Mouse (Mus musculus): ENCODE results near the gene Sucnr1. TPM values are rescaled to one million over a fixed set of nuclear protein-coding genes. Genes with fewer than 3 reads are reported as not detected.

The Sucnr1 gene
- polyA plus RNA-seq, 1 experiment, result not detected

GRCm38 (mm10) chr3:60135801-60136200 lies 54.1 kb downstream of the Sucnr1 start:
- H3K4me2 ChIP-seq (ENCODE audit: low read depth), result peak overlapping the region; percentile 44
- no peak overlapping the region for H3K4me3 ChIP-seq
- no peaks in the 10 kb centered on the region for H3K79me2 ChIP-seq (ENCODE audit: control insufficient read depth, insufficient read depth)
- H3ac ChIP-seq (ENCODE audit: control insufficient read depth, insufficient read length), result no peak overlapping the region
- no peaks in the 10 kb centered on the region for H3K36me3 ChIP-seq (ENCODE audit: control insufficient read depth, insufficient read depth)
- H3K27me3 ChIP-seq (ENCODE audit: control insufficient read depth, insufficient read depth, insufficient read length), result no peaks in the 10 kb centered on the region
- TF ChIP-seq TCF3 (IDR thresholded peaks at IDR 0.05; ENCODE audit: insufficient read length, low read depth), result no peak
- TF ChIP-seq TCF12 (IDR thresholded peaks at IDR 0.05; ENCODE audit: insufficient read depth, poor library complexity, severe bottlenecking), result no peak
- TF ChIP-seq MYOD1 (IDR thresholded peaks at IDR 0.05; ENCODE audit: control insufficient read depth in 1 of 3, insufficient read length in 2 of 3, low read depth in 2 of 3), result no peak
- no peak for TF ChIP-seq REST (IDR thresholded peaks at IDR 0.05; ENCODE audit: insufficient read depth, insufficient read length)
- no peak for TF ChIP-seq E2F4 (IDR thresholded peaks at IDR 0.05; ENCODE audit: insufficient read depth)
- no peak for TF ChIP-seq USF1 (IDR thresholded peaks at IDR 0.05; ENCODE audit: low read depth)
- no peak for TF ChIP-seq CEBPB (IDR thresholded peaks at IDR 0.05; ENCODE audit: insufficient read depth, poor library complexity, severe bottlenecking)
- no peak for TF ChIP-seq POLR2AphosphoS2 (IDR thresholded peaks at IDR 0.05; ENCODE audit: insufficient read length, low read depth)
- TF ChIP-seq SRF (IDR thresholded peaks at IDR 0.05; ENCODE audit: control insufficient read depth, insufficient read length, low read depth), result no peak
- no peak for TF ChIP-seq MYOG (IDR thresholded peaks at IDR 0.05; ENCODE audit: control insufficient read depth in 1 of 3, insufficient read depth in 1 of 3, insufficient read length in 2 of 3, low read depth in 2 of 3)
- TF ChIP-seq MAX (IDR thresholded peaks at IDR 0.05; ENCODE audit: low read depth), result no peak
- no peak for TF ChIP-seq POLR2A (IDR thresholded peaks at IDR 0.05; ENCODE audit: insufficient read length, low read depth)

Other genes with a start within 250 kb of the Sucnr1 start
- not detected for gene Gm8298, start 220.8 kb upstream of the Sucnr1 start, polyA plus RNA-seq (2012; fragmentation: generic; extraction: Trizol)
- gene C130079G13Rik, start 156.7 kb upstream of the Sucnr1 start, polyA plus RNA-seq (2012; fragmentation: generic; extraction: Trizol), result not detected
- not detected for gene Aadacl2, start 75.1 kb upstream of the Sucnr1 start, polyA plus RNA-seq (2012; fragmentation: generic; extraction: Trizol)
- gene Aadac, start 56.2 kb upstream of the Sucnr1 start, polyA plus RNA-seq (2012; fragmentation: generic; extraction: Trizol), result not detected

All from myocyte (in vitro differentiated cells).